Mouse (Mus musculus) brain, embryonic 14.5 days (tissue): ENCODE data around the gene Trim12c.

Experiments
- CTCF ChIP-seq: fragments of 200-500 bp; IDR thresholded peaks from 2 replicates; pipeline ENCODE4 v1.5.1; 2012; ENCODE audit warnings: inconsistent platforms, mild to moderate bottlenecking, moderate library complexity, borderline replicate concordance; ENCODE audit not compliant: insufficient read depth, insufficient read length; ENCODE audit errors: extremely low read depth
- POLR2A ChIP-seq: fragments of 200-500 bp; IDR thresholded peaks from 2 replicates; pipeline ENCODE4 v1.6.1; 2012; ENCODE audit warnings: mild to moderate bottlenecking, inconsistent platforms, borderline replicate concordance; ENCODE audit not compliant: poor library complexity, insufficient read depth, insufficient read length, severe bottlenecking; ENCODE audit errors: extremely low read depth

DNA sequence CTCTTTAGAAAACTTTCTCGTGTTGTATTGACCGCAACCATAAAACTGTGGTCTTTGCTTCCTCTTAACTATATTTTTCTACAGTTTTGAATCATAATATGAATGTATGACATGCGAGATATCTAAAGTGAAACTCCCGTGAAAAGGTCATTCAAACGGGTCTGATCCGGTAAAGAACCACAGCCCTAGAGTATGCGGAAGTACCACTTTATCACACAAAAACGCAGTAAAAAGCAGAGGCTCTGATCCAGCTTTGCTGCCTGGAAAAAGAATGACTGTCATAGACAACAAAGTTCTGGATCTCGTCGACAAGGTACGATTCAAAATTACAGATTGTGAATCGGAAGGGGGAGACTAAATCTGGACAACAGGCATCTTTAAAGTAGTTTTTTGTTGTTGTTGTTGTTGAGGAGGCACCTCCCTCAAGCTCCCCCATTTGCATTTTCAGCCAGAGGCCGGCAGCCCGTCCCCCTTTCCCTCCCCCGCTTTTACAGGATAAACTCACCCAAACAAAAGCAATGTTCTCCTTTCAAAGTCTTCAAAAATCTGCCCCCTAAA lies 38.3 kb downstream of the Trim12c start:
- no peak for TF ChIP-seq CTCF
- TF ChIP-seq POLR2A = no peak
